Mouse (Mus musculus): ENCODE measurements around the gene Hmga1b.

- no peak for TF ChIP-seq POLR2A (IDR thresholded peaks at IDR 0.05; ENCODE audit: control insufficient read depth in 1 of 2, insufficient read depth in 1 of 2, low read depth in 1 of 2, low read length in 2 of 2, poor library complexity in 1 of 2)
- TF ChIP-seq CTCF (IDR thresholded peaks at IDR 0.05 in 2 of 3, conservative IDR thresholded peaks at IDR 0.05 in 1 of 3; ENCODE audit: control insufficient read depth in 1 of 3, insufficient read depth in 1 of 3, low read depth in 2 of 3, low read length in 3 of 3, poor library complexity in 1 of 3, severe bottlenecking in 1 of 3), result no peak
- TF ChIP-seq JUND (IDR thresholded peaks at IDR 0.05; ENCODE audit: low read depth, low read length), result no peak
- no peak for TF ChIP-seq EP300 (IDR thresholded peaks at IDR 0.05; ENCODE audit: low read depth in 1 of 2, low read length in 2 of 2)
- TF ChIP-seq ZMIZ1 (IDR thresholded peaks at IDR 0.05; ENCODE audit: low read depth, low read length), result no peak
- no peak for TF ChIP-seq SIN3A (IDR thresholded peaks at IDR 0.05; ENCODE audit: low read length)
- TF ChIP-seq NRF1 (IDR thresholded peaks at IDR 0.05; ENCODE audit: insufficient read depth, low read depth, low read length, poor library complexity, severe bottlenecking), result no peak
- no peak for TF ChIP-seq USF1 (IDR thresholded peaks at IDR 0.05; ENCODE audit: low read depth, low read length)
- no peak for TF ChIP-seq NELFE (IDR thresholded peaks at IDR 0.05; ENCODE audit: low read depth, low read length)
Measured at GRCm38 (mm10) chr11:120736424-120736823, 26.2 kb upstream of the Hmga1b start.

Data from MEL (cell line).